Mouse (Mus musculus): ENCODE results near the gene F2.

DNA sequence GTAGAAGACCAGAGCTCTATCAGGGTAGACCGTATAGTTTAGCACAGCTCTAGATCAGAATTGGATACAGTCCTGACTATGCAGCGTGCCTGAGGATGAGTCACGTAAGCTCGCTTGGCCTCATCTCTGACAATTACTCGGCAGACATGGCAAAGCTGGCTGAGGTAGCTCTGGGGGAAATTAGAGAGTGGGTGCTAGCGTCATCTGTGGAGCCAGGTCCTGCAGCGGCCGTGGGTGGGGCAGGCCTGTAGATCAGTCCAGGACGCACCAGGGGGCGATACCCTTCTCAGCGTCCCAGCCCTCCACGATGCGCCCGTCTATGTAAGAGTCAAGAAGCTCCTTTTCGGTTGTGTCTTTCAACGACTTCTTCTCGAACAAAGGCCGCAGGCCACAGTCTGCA is 6.5 kb downstream of the F2 start:
- no peak for TF ChIP-seq CTCF (conservative IDR thresholded peaks at IDR 0.05; ENCODE audit: low read length)
- no peak for TF ChIP-seq NANOG (IDR thresholded peaks at IDR 0.05; ENCODE audit: borderline replicate concordance, low read length)
- TF ChIP-seq POU5F1 (IDR thresholded peaks at IDR 0.05; ENCODE audit: borderline replicate concordance, low read length): no peak

All from E14TG2a.4 (cell line).